Mouse (Mus musculus) CD8-positive naive resting alpha-beta T cell, adult 2 months (primary cell): Measurements from ENCODE around the gene Trappc3l.

ENCODE experiments used
- DNase-seq, 2 experiments: peaks; one replicate each; pipeline ENCODE4 v3.0.0; 2022; ENCODE audit warnings: low read depth in 2 of 2, low spot score in 2 of 2

Gene Trappc3l

GRCm38 (mm10) chr10:34091888-34092287 is 54.5 kb downstream of the Trappc3l start:
- DNase-seq = no peak

DNA sequence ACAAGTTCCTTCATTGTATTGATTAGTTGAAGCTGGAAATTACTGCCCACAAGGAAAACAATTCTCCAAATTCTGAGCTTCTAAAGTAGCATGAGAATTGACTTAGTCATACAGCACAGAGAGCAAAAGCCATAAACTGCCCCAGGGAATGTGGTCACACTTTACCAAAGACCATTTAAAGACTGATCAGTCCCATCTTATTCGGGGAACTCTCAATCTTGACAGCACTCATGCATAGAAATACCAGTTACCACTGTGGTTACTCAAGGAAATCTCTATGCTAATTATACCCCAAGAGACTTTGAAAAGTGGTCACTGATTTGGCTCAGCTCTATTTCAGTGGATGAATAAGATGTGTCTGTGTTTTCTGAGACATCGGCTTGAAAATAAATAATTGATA is 57.8 kb downstream of the Trappc3l start:
- no peak for DNase-seq

- no peak for DNase-seq
These were observed 58.6 kb downstream of the Trappc3l start for GRCm38 (mm10) chr10:34095964-34096363.

DNA sequence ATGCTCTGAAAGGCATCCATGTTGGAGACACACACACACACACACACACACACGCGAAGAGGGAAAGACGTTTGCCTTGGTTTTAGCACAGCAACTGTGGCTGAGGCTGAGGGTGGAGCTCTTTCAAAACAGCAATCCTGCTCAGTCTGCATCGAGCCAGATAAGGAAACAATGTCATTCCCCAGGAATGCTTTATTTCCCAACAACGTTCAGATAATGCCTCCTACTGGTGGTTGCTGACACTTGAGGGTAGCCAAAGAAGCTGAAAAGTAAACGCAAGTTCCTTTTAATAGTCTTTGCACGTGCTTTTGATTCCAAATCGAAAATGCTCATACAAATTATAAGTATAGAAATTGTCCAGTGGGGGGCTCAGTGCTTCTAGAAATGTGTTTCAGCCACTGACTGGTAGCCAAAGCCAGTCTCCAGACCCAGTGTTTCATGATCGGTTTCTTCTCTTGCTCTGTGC is 59.1 kb downstream of the Trappc3l start, which contains the start of gene Calhm5:
Gene Calhm5, minus strand, starts transcription at position 102 of the 466 bp plus-strand sequence.
- DNase-seq = peak; percentile 5 to 42

GRCm38 (mm10) chr10:34110863-34111465 is 73.6 kb downstream of the Trappc3l start:
- DNase-seq = peak; percentile 63 to 72

GRCm38 (mm10) chr10:34111964-34112738 is 74.8 kb downstream of the Trappc3l start:
- DNase-seq = no peak

DNA sequence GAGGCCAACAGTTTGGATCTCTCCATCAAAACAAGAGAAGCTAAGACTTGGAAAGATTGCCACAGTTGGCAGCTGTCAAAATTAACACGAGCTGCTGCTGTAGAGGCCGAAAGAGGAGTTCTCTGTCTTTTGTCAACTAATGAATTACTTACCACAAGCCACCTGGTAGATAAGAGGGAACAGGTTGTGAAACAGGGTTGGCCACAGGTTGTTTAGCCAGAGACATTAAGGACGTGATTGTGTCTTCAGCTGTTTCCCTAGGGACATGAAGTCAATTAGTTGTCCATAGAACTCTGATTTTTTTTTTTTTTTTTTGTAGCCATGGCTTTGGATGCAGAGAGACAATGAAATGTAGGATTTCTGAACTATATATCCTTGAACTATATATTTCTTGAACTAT is 79.7 kb downstream of the Trappc3l start:
- DNase-seq = no peak

DNA sequence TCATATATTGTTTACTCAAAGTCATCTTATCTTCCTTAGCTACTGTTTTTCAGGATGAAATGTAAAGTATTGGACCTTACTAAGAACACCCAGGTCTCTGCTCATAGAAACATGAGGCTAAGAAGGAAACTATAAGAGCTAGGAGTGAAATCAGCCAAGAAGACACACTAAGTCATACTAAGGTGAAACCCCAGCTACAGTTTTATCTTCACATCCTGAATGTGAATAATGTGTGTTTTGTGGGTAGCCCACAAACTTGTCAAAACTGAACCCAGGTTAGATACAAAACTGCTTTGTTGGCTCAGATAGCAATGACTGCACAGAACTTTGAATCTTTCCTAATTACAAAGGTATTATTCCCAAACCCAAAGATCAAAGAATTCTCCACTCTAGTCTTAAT is 80.4 kb downstream of the Trappc3l start:
- DNase-seq = no peak

- DNase-seq = no peak
These were observed 81.0 kb downstream of the Trappc3l start for GRCm38 (mm10) chr10:34118421-34118820.

DNA sequence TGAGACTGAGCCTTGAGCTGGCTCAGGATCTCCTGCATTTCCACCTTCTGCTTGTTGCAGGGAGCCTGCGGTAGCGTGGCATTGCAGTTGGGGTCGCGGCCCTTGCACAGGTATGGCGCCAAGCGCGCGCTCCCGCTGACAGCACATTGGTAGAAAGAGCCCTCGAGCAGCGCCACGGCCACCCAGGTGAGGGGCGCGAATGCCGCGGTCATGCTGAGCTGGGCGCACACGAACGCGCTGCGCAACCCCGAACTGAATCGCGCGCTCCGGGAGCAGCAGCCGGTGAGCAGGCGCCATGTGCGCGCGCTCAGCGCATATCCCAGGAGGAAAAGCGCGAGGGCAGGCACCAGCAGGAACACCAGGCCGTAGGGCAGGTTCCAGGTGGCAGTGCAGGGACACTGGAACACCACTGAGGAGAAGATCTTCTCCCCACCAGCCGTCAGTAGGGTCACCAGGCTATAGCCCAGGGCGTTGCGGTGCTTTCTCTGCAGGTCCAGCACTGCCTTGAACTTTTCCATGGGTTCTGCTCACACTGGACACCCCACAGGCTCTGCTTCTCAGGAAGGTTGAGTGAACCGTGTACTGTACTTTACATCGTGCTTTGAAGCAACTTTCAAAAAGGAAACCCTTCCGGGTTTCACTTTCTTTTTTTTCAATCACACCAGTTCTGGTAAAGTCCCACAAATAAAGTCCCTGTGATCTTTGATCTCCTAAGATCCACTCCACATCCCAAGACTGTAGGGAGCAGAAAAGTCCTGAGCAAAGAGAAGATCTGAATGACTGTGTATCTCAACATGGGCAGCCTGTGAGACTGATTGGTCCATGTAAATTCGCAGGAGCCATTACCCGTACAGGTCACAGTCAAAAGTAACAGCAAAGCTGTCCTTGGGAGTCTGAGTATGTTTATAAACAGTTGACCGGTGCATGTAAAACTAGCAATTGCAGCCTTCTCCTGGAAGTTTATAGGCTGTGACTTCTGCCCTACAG is 90.3 kb downstream of the Trappc3l start, which contains the start of gene Calhm6:
Gene Calhm6, minus strand, starts transcription at position 593 of the 987 bp plus-strand sequence.
- peak; percentile 40 to 53 for DNase-seq

DNA sequence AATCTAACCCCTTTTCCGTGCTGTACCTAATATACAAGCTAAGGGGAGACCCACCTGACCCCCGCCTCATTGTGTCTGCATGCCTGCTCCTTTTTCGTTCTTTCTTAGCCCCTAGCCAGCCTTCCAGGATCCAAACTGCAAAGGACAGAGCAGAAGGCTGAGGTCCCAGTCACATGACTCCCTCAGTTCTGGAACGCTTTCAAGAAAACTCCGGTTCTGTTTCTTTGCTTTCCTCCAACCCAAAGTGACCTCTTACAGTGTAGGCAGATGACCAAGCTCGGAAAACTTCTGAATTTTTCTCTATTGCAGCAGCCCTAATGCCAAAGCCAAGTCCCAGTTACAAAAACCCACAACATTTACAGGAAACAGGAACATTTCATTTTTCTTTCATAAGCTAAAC is 91.0 kb downstream of the Trappc3l start:
- no peak for DNase-seq

GRCm38 (mm10) chr10:34131356-34131755 is 94.0 kb downstream of the Trappc3l start:
- no peak for DNase-seq

- DNase-seq = no peak
These were observed 99.0 kb downstream of the Trappc3l start for GRCm38 (mm10) chr10:34136432-34136831.

DNA sequence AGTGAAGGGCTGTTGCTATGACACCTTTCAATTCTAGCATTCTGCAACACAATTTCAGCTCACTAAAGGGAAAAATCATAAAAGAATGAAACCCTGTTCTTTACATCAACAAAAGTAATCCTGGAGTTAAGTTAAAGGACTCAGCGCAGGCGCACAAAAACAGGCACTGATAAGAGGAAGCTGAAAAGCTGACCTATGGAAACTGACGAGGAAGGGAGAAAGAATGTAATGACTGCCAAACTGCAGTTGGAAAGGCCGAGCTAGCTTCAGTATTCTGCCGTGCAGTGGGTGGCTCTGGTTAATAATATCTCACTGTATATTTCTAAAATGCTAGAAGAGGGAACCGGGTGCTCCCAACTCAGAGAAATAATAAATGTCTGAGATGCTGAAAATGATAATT is 100.6 kb downstream of the Trappc3l start:
- DNase-seq = no peak

GRCm38 (mm10) chr10:34139768-34140167 is 102.4 kb downstream of the Trappc3l start:
- DNase-seq = no peak

GRCm38 (mm10) chr10:34141693-34142092 is 104.3 kb downstream of the Trappc3l start:
- no peak for DNase-seq

GRCm38 (mm10) chr10:34149772-34150171 is 112.4 kb downstream of the Trappc3l start:
- no peak for DNase-seq

- no peak for DNase-seq
These were observed 113.1 kb downstream of the Trappc3l start for GRCm38 (mm10) chr10:34150454-34150853.

DNA sequence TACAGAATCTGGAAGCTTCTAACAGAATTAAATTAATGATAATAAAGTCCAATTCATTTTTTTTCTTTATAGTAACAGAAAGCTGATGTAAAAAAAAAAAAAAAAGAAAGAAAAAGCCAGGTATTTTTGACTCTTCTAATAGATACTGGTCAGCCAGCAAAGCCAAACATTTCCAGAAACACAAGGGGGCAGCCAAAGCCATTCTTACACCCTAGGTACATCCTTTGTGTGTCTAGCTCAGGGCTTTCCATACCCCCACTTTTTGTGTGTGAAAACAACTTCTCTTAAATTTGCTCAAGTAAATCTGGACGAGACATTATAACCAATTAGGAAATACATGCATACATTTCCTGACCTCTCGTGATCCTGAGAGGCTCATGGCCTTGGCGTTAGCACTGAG is 114.4 kb downstream of the Trappc3l start:
- DNase-seq = no peak

DNA sequence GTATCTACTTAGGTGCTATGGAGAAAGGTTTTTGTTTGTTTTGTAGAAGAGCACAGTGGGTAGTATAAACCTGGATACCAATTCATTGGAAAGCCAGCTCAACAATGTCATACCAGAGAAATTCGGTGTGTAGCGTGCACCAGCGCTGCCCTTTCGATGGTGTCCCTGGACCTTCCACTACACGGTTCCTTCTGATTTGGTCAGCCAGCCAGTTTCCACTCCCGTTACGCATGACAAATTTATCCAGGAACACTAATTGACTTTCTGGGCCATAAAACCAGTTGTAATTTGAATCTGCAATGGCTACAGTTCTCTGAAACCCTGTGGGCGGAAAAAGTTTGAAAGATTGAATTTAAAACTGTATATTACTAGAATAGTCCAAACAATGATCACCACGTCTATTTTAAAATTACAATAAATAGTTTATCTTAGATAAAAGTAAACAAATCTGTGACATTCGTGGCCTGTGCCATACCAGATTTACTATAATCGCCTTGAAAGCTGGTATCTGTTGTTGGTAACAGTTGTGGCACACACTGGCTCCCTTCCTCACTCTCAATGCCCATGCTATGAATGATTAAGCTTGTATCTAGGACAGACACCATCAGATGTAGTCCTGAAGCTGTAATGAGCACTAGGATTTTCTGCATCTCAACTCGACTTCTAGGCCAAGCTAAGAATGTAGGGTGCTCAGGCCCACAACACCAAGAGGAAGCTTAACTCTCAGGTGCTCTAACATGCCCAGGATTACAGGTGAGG is 118.6 kb downstream of the Trappc3l start:
- no peak for DNase-seq
